Mouse (Mus musculus) c-Kit-positive CD71-positive TER-119-negative erythroid progenitor cells, embryonic 14.5 days (primary cell): ENCODE results near the gene Inpp5a.

ENCODE experiments used
- DNase-seq: peaks from one replicate; pipeline ENCODE4 v3.0.0-alpha.2; 2013; ENCODE audit warnings: low read depth

Gene Inpp5a

DNA sequence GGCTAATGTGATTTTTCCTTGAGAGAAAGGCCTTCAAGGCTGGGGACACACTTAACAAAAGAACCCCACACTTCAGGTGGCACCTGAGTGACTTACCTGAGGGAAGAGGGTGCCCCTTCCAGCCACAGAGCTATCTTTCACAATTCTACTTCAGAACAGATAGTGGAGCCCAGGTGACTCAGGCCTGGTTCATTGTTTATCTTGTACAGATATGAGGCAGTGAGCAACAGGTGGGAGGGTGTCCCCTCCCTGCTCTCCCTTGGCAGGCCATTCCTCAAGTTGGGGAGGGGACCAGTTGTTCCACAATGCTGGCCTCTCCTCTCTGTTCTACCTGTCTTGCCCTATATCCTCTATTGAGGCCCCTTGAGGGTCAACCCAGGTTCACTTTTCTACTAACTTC, 17.5 kb upstream of the Inpp5a start:
- no peak for DNase-seq

- no peak for DNase-seq
Observed at GRCm38 (mm10) chr7:139377381-139377780, 11.5 kb upstream of the Inpp5a start.

- no peak for DNase-seq
Observed at GRCm38 (mm10) chr7:139378355-139378754, 10.6 kb upstream of the Inpp5a start.

DNA sequence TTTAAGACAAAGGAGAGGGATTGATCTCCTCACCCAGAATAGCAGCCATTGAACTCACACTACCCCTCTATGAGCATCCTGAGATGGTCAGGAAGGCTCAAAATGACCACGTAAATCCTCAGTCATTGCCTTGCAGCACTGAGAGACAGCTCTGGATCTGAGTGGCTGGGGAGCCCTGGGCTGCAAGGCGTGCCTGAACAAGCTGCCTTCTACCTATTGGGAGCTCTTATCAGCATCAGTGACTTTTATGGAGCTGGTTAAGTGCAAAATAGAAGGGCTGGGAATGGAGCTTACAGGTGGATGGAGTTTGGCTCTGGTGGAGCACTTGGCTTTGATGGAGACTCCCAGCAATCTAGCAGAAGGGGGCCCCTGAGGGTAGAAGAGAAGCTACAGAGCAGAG, 9.2 kb upstream of the Inpp5a start:
- no peak for DNase-seq

- no peak for DNase-seq
Observed at GRCm38 (mm10) chr7:139380225-139380624, 8.7 kb upstream of the Inpp5a start.

GRCm38 (mm10) chr7:139381877-139382276, 7.0 kb upstream of the Inpp5a start:
- no peak for DNase-seq

- DNase-seq: no peak
Observed at GRCm38 (mm10) chr7:139382796-139383195, 6.1 kb upstream of the Inpp5a start.

- DNase-seq: no peak
Observed at GRCm38 (mm10) chr7:139384500-139384899, 4.4 kb upstream of the Inpp5a start.

- DNase-seq: no peak
Observed at GRCm38 (mm10) chr7:139384916-139385530, 3.9 kb upstream of the Inpp5a start.

DNA sequence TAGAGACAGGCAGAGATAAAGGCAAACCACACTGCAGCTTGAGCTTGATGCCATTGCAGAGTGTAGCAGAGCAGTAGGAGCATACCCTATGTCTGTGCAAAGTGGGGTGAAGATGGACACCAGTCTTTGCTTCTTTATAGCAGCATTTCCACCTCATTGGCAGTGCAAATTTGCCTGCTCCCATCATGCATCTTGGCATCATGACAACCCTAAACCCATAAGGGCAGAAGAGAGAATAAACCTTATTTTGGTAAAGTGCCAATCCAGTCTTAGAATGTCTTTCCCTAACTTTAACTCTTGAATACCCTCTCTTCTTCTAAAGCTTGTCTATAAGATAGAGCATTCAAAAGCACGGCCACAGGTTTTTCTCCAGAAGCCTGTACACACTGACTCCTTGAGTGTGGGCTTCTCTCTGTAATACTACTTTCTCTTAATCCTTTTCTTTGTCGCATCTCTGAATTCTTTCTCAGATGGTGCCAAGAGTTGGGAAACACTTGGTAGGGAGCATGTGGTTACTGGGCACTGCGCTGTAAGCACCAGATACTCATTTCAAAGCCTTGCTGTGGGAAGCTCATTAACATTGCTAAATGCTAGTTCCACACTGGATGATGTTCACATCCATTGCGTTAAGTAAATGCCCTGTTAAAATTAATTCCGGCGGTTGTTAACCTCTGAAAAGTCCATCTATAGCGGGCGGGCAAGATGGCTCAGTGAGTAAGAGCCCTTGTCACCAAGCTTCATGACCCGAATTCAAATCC, 1.8 kb upstream of the Inpp5a start:
- no peak for DNase-seq

- DNase-seq: no peak
Observed at GRCm38 (mm10) chr7:139387921-139388669, 814 bp upstream of the Inpp5a start.

GRCm38 (mm10) chr7:139389213-139389761, 378 bp downstream of the Inpp5a start:
- DNase-seq: no peak

DNA sequence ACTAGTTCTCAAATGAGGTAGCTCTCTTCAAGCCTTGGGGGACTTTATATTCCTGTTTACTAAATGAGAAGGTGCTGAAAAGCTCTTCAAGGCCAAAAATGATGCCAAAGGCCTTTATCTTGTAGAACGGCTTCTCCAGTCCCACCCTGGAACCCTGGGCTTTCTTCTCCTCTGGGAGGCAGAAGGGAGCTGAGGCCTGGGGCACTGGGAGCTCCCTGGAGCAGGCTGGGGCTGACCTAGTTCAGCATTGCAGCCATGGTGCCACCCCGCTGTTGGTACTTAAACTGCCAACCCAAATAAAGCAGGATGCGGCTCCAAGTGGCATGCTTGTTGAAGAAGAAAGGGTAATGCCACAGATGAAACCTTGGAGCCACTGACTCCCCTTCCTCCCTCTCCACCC, 1.5 kb downstream of the Inpp5a start:
- no peak for DNase-seq

GRCm38 (mm10) chr7:139390926-139391325, 2.0 kb downstream of the Inpp5a start:
- no peak for DNase-seq

- DNase-seq: no peak
Observed at GRCm38 (mm10) chr7:139391691-139392090, 2.8 kb downstream of the Inpp5a start.

GRCm38 (mm10) chr7:139392106-139392505, 3.2 kb downstream of the Inpp5a start:
- DNase-seq: no peak

DNA sequence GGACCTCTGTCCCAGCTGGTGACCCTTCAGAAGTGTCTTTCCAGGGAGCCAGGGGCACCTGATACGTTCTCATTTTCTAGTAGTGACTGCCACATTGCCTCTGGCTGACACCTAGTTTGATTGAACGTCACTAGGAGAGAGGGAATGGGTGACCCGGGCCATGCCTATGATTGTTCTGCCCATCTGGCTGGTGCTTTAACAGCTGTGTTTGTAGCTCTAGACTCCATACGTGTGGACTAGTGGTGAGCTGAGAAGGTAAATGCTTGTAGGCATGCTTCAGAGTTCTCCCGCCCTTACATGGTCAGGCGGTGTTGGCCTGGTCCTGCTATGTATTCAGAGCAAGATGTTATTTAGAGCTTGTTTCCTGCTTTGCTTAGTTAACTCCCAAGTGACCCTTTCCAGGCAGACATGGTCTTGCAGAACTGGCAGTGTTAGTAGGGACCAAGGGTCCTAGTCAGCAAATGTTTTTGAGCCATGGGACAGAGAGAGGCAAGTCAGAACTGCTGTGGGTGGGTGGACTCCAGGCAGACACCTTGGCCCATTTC, 3.9 kb downstream of the Inpp5a start:
- DNase-seq: no peak

DNA sequence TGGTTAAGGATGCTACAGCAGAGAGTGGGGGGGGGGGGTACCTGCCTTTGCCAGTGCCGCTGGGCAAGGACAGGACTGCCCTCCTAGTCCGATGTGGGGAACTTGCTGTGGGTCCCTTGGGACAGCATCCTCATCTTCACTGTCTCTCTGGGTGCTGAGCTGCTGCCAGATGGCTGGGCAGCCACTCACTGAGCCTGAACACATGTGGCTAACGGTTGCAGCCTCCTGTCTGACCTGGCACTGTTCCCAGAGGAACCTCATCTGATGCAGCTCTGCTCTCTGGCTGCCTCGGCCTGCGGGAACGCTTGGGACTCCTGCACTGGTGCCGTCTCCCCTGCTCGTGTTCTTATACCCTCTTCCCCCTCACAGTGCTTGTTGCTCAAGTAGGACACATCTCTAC, 8.6 kb downstream of the Inpp5a start:
- no peak for DNase-seq

DNA sequence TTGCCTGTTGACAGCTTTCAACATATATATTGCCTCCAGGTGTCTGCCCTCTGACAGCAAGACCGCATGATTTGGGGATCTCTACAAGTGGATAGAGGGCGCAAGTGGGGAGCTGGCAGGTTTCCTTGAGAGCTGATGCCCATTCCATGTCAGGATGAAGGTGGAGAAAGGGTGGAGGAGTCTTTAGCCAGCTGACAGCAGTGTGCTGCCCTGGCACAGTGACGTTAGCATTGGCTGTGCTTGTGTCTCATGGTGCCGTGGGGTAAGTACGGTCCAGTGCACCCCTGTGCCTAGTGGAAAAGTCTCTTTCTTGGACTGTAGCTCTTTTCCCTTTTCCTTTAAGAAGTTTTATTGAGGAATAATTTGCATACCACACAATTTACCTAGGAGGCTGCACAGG, 9.2 kb downstream of the Inpp5a start:
- no peak for DNase-seq

- DNase-seq: no peak
Observed at GRCm38 (mm10) chr7:139398530-139399021, 9.7 kb downstream of the Inpp5a start.

DNA sequence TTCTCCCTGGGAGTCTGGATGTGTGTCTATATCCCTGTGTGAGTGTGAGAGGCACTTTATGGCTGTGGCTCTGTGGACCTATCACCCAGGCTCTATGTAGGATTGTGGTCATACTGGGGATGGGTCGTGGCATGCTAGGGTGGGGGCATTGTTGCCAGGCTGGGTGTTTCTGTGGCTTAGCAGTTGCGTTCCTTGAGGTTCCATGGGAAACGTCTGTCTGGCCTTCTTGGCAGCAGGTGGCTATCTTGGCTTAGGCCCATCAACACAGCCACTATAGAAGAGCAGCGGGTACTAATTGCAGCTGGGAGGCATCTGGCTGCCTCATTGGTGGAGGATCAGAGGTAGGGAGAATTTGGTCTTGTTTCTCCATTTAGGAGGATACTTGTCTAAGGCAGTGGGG, 10.7 kb downstream of the Inpp5a start:
- DNase-seq: no peak

- DNase-seq: no peak
Observed at GRCm38 (mm10) chr7:139399977-139400685, 11.2 kb downstream of the Inpp5a start.
